Mouse (Mus musculus): ENCODE measurements around the gene Chrna7. TPM values are rescaled to one million over a fixed set of nuclear protein-coding genes. Genes with fewer than 3 reads are reported as not detected.

Gene Chrna7
- polyA plus RNA-seq, 1 experiment: 0.09 TPM

DNA sequence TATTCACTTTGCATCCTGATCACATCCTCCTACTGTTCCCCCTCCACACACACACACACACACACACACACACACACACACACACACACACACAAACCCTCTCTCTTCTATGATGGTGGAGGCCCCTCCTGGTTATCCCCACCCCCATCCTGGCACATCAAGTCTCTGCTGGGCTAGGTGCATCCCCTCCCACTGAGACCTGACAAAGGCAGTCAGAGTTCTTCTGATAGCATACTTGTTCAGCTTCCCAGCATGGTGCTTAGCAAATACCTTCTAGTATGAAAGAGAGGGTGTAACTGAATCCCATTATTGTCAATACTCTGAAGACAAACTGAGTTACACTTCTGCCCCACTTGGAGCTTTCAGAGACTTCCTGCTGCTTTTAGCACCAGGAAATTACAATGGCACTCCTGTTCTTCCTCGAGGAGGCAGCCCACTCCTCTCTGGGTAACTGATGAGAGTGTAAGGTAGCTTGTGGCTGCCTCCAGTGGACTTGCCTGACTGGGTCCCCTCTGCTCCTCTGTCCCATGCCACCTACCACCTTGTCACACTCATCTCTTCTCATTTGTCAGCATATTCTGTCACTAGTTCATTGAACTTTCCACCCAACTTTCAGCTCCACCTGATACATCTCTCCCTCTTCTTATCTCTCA is 127.9 kb downstream of the Chrna7 start:
- DNase-seq (ENCODE audit: low read depth): no peak

- no peak for DNase-seq (ENCODE audit: low read depth)
Observed at GRCm38 (mm10) chr7:63060996-63061395, 151.4 kb downstream of the Chrna7 start.

Other genes starting within 250 kb of the Chrna7 start
- gene Otud7a, start 232.2 kb upstream of the Chrna7 start, polyA plus RNA-seq (2012; rRNA removed): 0.06 TPM in 1 of 2 replicates, not detected in the other

Measured in gonadal fat pad, adult 2 months (tissue).